Mouse (Mus musculus): ENCODE results near the gene Hoxd13. TPM values are rescaled to one million over a fixed set of nuclear protein-coding genes. Genes with fewer than 3 reads are reported as not detected.

Hoxd13 gene
- polyA plus RNA-seq, 1 experiment from 2014 or later: 0.95 TPM

- H3K36me3 ChIP-seq: no peaks in the 10 kb centered on the region
- H3K9ac ChIP-seq: peak overlapping the region; percentile 94
- 0 out of 2 replicates have a peak, but pooled peaks cover 7% of the 10 kb centered on the region for H3K27me3 ChIP-seq
- peak overlapping the region; percentile 80 for H3K4me2 ChIP-seq
- 10% methylated on average over 22 of the region's 22 CpGs for WGBS
- H3K4me3 ChIP-seq (replicated peaks): peak overlapping the region; percentile 70
- H3K9me3 ChIP-seq (replicated peaks): no peaks in the 10 kb centered on the region
- H3K27ac ChIP-seq: peak overlapping the region; percentile 96
- peaks cover 58% of the 10 kb centered on the region for H3K4me1 ChIP-seq
- ATAC-seq (replicated peaks; ENCODE audit: low FRiP score): no peak; the same call in 1 of the 2 replicates
Measured at GRCm38 (mm10) chr2:74700546-74701112, 32.5 kb downstream of the Hoxd13 start.

GRCm38 (mm10) chr2:74701949-74702819 is 34.1 kb downstream of the Hoxd13 start:
- peak overlapping the region; percentile 75 for H3K4me2 ChIP-seq
- H3K4me3 ChIP-seq (replicated peaks): peak overlapping the region; percentile 23

DNA sequence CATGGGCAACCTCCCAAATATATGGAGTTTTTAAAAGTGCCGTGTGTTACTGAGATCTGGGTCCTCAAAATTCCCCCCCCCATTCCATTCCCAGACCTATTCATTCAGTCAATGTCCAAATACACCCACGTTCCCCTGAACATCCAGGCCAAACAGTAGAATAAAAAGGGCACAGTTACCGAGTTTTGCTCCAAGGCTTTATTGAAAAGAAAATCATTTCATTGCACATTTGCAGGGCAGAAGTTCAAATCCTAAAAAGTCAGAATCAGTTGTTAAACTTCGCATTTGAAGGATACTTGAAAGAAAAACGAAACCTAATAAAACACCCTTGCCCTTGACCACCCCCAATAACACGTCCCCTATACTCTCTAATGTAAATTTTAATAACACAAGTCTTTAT is 34.7 kb downstream of the Hoxd13 start:
- Histone ChIP-seq H3K4me3 (replicated peaks) (peak overlapping the region; percentile 12; the same call in 1 of the 2 replicates), H3K4me2 (peak overlapping the region; percentile 75), H3K9me3 (replicated peaks) (no peaks in the 10 kb centered on the region), H3K36me3 (no peaks in the 10 kb centered on the region), H3K27me3 (0 out of 2 replicates have a peak, but pooled peaks cover 7% of the 10 kb centered on the region), H3K9ac (no peak overlapping the region), H3K4me1 (peaks cover 47% of the 10 kb centered on the region), H3K27ac (peak overlapping the region; percentile 100)
- 39% methylated on average over 6 of the region's 6 CpGs for WGBS
- ATAC-seq (replicated peaks; ENCODE audit: low FRiP score): no peak

More at GRCm38 (mm10) chr2:74701949-74702819, 34.1 kb downstream of the Hoxd13 start:
- Histone ChIP-seq H3K9me3 (replicated peaks) (no peaks in the 10 kb centered on the region), H3K36me3 (no peaks in the 10 kb centered on the region), H3K9ac (no peak overlapping the region), H3K27me3 (0 out of 2 replicates have a peak, but pooled peaks cover 7% of the 10 kb centered on the region), H3K27ac (peak overlapping the region; percentile 100), H3K4me1 (peaks cover 43% of the 10 kb centered on the region)
- 13% methylated on average over 17 of the region's 17 CpGs for WGBS
- no peak for ATAC-seq (replicated peaks; ENCODE audit: low FRiP score)

DNA sequence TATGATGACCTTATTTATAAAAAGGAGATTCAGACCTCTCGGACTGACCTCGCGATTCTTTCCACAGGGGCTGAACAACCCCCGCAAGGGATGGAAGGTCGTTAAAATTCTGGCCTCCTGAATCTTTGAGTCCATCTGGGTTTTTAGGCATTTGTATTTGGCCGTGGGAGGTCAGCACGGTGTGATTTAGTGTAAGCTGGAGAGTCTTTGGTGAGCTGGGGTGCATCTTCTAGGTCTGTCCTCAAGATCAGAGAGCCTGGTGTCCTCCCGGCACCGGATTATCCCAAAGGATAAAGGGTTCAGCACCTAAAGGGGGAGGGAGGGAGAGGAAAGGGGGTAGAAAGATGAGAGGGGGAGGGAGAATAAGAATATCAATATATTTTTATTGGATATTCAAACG is 35.2 kb downstream of the Hoxd13 start:
- no peaks in the 10 kb centered on the region for H3K36me3 ChIP-seq
- peak overlapping the region; percentile 75 for H3K4me2 ChIP-seq
- peak overlapping the region; percentile 100 for H3K27ac ChIP-seq
- 29% methylated on average over 10 of the region's 10 CpGs for WGBS
- no peaks in the 10 kb centered on the region for H3K9me3 ChIP-seq (replicated peaks)
- no peak for ATAC-seq (replicated peaks; ENCODE audit: low FRiP score)
- H3K9ac ChIP-seq: peak overlapping the region; percentile 95
- peak overlapping the region; percentile 79 for H3K4me3 ChIP-seq (replicated peaks)
- H3K4me1 ChIP-seq: peaks cover 50% of the 10 kb centered on the region
- H3K27me3 ChIP-seq: 0 out of 2 replicates have a peak, but pooled peaks cover 7% of the 10 kb centered on the region

DNA sequence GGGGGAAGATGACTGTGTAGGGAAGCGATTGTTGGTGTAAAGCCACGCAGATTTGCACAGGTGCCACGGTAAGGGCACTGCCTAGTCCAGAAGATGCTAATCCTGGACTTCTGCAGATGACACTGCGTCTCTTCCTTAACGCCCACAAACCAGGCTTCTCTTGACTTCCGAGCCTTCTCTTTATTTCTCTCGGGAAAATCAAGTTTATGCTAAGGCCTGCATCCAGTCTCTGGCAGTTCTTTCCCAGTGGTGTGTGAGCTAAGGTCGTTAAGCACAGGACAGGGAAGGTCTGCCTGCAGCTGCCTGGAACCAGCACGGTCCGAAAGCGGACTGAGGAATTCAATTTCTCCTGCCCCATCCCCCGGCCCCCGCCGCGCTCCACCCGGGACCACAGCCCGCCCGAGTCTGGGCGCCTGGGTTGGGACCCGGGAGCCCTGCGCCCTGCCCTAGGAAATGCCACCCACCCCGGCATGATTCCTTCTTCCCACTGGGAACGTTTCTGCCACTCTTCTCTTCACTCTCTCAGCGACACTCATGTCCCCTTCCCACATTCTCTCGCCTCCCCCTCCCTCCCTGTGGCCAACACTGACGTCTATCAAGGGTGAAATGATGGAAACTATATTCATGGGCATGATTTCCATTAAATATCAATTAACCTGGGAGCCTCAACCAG is 35.7 kb downstream of the Hoxd13 start:
- peak overlapping the region; percentile 95 for H3K9ac ChIP-seq
- peak overlapping the region; percentile 100 for H3K27ac ChIP-seq
- no peaks in the 10 kb centered on the region for H3K36me3 ChIP-seq
- H3K27me3 ChIP-seq: 0 out of 2 replicates have a peak, but pooled peaks cover 7% of the 10 kb centered on the region
- H3K4me1 ChIP-seq: peaks cover 53% of the 10 kb centered on the region
- 6% methylated on average over 26 of the region's 26 CpGs for WGBS
- peak; percentile 63 for ATAC-seq (replicated peaks; ENCODE audit: low FRiP score)
- peak overlapping the region; percentile 79 for H3K4me3 ChIP-seq (replicated peaks)
- H3K9me3 ChIP-seq (replicated peaks): no peaks in the 10 kb centered on the region
- peak overlapping the region; percentile 75 for H3K4me2 ChIP-seq

- peaks cover 54% of the 10 kb centered on the region for H3K4me1 ChIP-seq
- WGBS: under 1% methylated on average over 36 of the region's 52 CpGs
- peak within 1 kb of the TSS; percentile 95 for H3K9ac ChIP-seq
- peak within 1 kb of the TSS; percentile 75 for H3K4me2 ChIP-seq
- no peaks in the 10 kb centered on the region for H3K9me3 ChIP-seq (replicated peaks)
- H3K27me3 ChIP-seq: 0 out of 2 replicates have a peak, but pooled peaks cover 7% of the 10 kb centered on the region
- H3K4me3 ChIP-seq (replicated peaks): peak within 1 kb of the TSS; percentile 79
- H3K27ac ChIP-seq: peak within 1 kb of the TSS; percentile 100
- peak; percentile 73 for ATAC-seq (replicated peaks; ENCODE audit: low FRiP score)
- H3K36me3 ChIP-seq: no peaks in the 10 kb centered on the region
Measured at GRCm38 (mm10) chr2:74704393-74704998, 36.4 kb downstream of the Hoxd13 start, which contains the start of gene Hoxd8. Gene Hoxd8, plus strand, starts transcription at chr2:74704615.

DNA sequence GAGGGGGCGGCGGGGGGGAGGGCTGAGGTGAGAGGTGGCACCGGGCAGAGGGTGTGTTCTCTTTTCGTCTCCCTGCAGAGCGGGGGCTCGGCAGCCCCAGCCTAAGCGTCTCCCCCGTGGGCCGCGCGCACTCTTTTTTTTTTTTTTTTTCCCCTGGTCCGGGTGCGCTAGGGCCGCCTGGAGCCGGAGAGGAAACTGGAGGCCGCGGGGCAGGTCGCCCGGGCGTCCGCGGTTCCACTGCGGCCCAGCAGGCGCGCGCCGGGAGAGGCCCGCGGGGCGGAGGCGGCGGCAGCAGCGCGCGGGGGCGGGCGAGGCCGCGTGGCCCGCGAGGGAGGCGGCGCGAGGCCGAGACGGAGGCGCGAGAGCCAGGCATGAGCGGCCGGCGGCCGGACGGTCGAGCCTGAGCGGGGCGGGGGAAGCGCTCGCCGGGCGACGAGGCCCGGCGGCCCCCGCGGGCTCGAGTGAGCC is 36.9 kb downstream of the Hoxd13 start:
- H3K27ac ChIP-seq: peak overlapping the region; percentile 100
- H3K9ac ChIP-seq: peak overlapping the region; percentile 95
- no peaks in the 10 kb centered on the region for H3K9me3 ChIP-seq (replicated peaks)
- H3K27me3 ChIP-seq: 0 out of 2 replicates have a peak, but pooled peaks cover 7% of the 10 kb centered on the region
- no peaks in the 10 kb centered on the region for H3K36me3 ChIP-seq
- WGBS: under 1% methylated on average over 39 of the region's 66 CpGs
- H3K4me2 ChIP-seq: peak overlapping the region; percentile 75
- peak overlapping the region; percentile 79 for H3K4me3 ChIP-seq (replicated peaks)
- peak; percentile 43 for ATAC-seq (replicated peaks; ENCODE audit: low FRiP score)
- peaks cover 54% of the 10 kb centered on the region for H3K4me1 ChIP-seq

GRCm38 (mm10) chr2:74705467-74706089 is 37.5 kb downstream of the Hoxd13 start:
- Histone ChIP-seq H3K9ac (peak overlapping the region; percentile 95), H3K4me3 (replicated peaks) (peak overlapping the region; percentile 79), H3K4me2 (peak overlapping the region; percentile 75), H3K27me3 (0 out of 2 replicates have a peak, but pooled peaks cover 1% of the 10 kb centered on the region), H3K27ac (peak overlapping the region; percentile 100), H3K9me3 (replicated peaks) (no peaks in the 10 kb centered on the region), H3K4me1 (peaks cover 54% of the 10 kb centered on the region), H3K36me3 (no peaks in the 10 kb centered on the region)
- under 1% methylated on average over 60 of the region's 85 CpGs for WGBS
- ATAC-seq (replicated peaks; ENCODE audit: low FRiP score): peak; percentile 38; the same call in 1 of the 2 replicates

- peaks cover 51% of the 10 kb centered on the region for H3K4me1 ChIP-seq
- ATAC-seq (replicated peaks; ENCODE audit: low FRiP score): no peak
- H3K9me3 ChIP-seq (replicated peaks): no peaks in the 10 kb centered on the region
- H3K36me3 ChIP-seq: no peaks in the 10 kb centered on the region
- H3K4me3 ChIP-seq (replicated peaks): peak overlapping the region; percentile 79
- peak overlapping the region; percentile 100 for H3K27ac ChIP-seq
- WGBS: 2% methylated on average over 13 of the region's 13 CpGs
- peak overlapping the region; percentile 75 for H3K4me2 ChIP-seq
- H3K9ac ChIP-seq: peak overlapping the region; percentile 95
- no peaks in the 10 kb centered on the region for H3K27me3 ChIP-seq
Measured at GRCm38 (mm10) chr2:74706393-74706960, 38.4 kb downstream of the Hoxd13 start.

DNA sequence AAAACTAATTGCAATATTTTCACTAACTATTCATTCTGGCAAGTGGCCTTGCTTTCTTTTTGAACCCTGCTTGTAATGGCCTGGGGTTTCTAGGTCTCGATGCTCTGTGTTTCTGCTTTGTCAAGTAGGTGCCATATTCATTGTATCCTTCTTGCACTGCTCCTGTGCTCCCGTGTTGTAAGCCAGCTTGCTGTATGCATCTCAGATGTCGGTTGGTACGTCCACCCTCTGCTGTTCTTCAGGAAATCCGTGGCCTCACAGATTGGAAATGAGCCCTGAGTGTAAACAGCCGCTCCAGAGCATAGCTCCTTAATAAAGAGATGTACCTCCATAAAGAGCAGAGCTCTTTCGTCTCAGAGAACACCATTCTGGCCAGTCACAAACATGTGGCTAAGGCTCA is 39.5 kb downstream of the Hoxd13 start:
- Histone ChIP-seq H3K27me3 (no peaks in the 10 kb centered on the region), H3K4me2 (peak overlapping the region; percentile 75), H3K4me3 (replicated peaks) (peak overlapping the region; percentile 79)

More for the DNA sequence above, 39.5 kb downstream of the Hoxd13 start:
- H3K27ac ChIP-seq: peak overlapping the region; percentile 64
- no peaks in the 10 kb centered on the region for H3K9me3 ChIP-seq (replicated peaks)
- H3K36me3 ChIP-seq: no peaks in the 10 kb centered on the region
- peaks cover 48% of the 10 kb centered on the region for H3K4me1 ChIP-seq
- peak overlapping the region; percentile 35 for H3K9ac ChIP-seq
- 9% methylated on average over 7 of the region's 7 CpGs for WGBS
- ATAC-seq (replicated peaks; ENCODE audit: low FRiP score): no peak

All from kidney, embryonic 15.5 days (tissue).